Mouse (Mus musculus): Measurements from ENCODE around the gene Ric1.

DNA sequence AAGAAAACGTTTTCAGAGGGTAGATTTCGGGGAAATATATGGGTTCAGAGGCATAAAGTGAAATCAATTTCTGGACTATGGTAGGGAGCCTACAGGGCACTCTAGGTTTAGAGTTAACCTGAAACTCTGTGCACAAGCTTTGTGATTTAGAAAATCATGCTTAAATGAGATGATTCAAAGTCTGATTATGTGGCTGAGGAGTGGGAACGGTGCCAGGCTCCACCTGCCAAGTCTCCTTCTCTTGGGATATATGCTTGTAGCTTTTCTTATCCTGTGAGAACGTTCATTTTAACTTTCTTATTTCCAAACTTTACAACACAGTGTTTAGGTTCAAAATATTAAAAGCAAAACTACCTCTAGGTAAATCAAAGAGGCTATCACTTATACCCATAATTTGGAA is 2.5 kb downstream of the Ric1 start:
- no peak for TF ChIP-seq CTCF (IDR thresholded peaks at IDR 0.05; ENCODE audit: extremely low read depth, insufficient read depth, low read length)
- no peak for TF ChIP-seq POLR2A (IDR thresholded peaks at IDR 0.05; ENCODE audit: extremely low read depth, insufficient read depth, low read length)
